Mouse (Mus musculus) midbrain, embryonic 15.5 days (tissue): ENCODE data around the gene Tas2r140. TPM values are rescaled to one million over a fixed set of nuclear protein-coding genes. Genes with fewer than 3 reads are reported as not detected.

ENCODE experiments used
- ATAC-seq: fragments of 200-750 bp; cut with Nextera tagmentation; replicated peaks from 2 replicates; pipeline ENCODE4 v1.8.0; 2017; ENCODE audit warnings: moderate TSS enrichment
- H3K27ac ChIP-seq: fragments of 300-500 bp; sonication (generic); 2 replicates; pipeline ENCODE4 v1.5.1; 2015; ENCODE audit warnings: mild to moderate bottlenecking, inconsistent platforms
- H3K27me3 ChIP-seq: fragments of 300-500 bp; sonication (generic); replicated peaks from 2 replicates; pipeline ENCODE4 v1.6.1; 2015; ENCODE audit warnings: inconsistent platforms
- H3K36me3 ChIP-seq: fragments of 300-500 bp; sonication (generic); replicated peaks from 2 replicates; pipeline ENCODE4 v1.6.1; 2015; ENCODE audit warnings: inconsistent platforms
- H3K4me1 ChIP-seq: fragments of 300-500 bp; sonication (generic); 2 replicates; pipeline ENCODE4 v1.6.1; 2015; ENCODE audit warnings: inconsistent platforms
- H3K4me2 ChIP-seq: fragments of 300-500 bp; sonication (generic); 2 replicates; pipeline ENCODE4 v1.6.1; 2015; ENCODE audit warnings: inconsistent platforms, mild to moderate bottlenecking, moderate library complexity
- H3K4me3 ChIP-seq: fragments of 300-500 bp; sonication (generic); 2 replicates; pipeline ENCODE4 v1.5.1; 2015; ENCODE audit warnings: mild to moderate bottlenecking, inconsistent platforms
- H3K9ac ChIP-seq: fragments of 300-500 bp; sonication (generic); 2 replicates; pipeline ENCODE4 v1.6.1; 2015; ENCODE audit warnings: mild to moderate bottlenecking, inconsistent platforms
- H3K9me3 ChIP-seq: fragments of 300-500 bp; sonication (generic); 2 replicates; pipeline ENCODE4 v1.6.1; 2016; ENCODE audit warnings: inconsistent platforms
- WGBS: fragments of 180-500 bp; shearing (Covaris S2); methylation state at CpG from one replicate; pipeline ENCODE4 v1.1.7; 2015; ENCODE audit warnings: mixed read lengths; 5-methylcytosine and 5-hydroxymethylcytosine counted together
- polyA plus RNA-seq: library from polyadenylated mRNA; unstranded; fragments of >200 nt; fragmentation: Nextera tagmentation; extraction: Ambion mirVana; gene quantifications from 2 replicates; pipeline ENCODE4 v1.2.1, GENCODE M21; 2015

Gene Tas2r140
- not detected in 2 replicates for polyA plus RNA-seq

- Histone ChIP-seq H3K27me3 (no peaks in the 10 kb centered on the region), H3K4me1 (no peaks in the 10 kb centered on the region), H3K9ac (no peak within 1 kb of the TSS), H3K4me3 (no peak within 1 kb of the TSS), H3K9me3 (no peaks in the 10 kb centered on the region), H3K36me3 (no peaks in the 10 kb centered on the region), H3K4me2 (no peak within 1 kb of the TSS), H3K27ac (no peak within 1 kb of the TSS)
- no peak for ATAC-seq
Measured at GRCm38 (mm10) chr6:133055716-133056115, at the start of gene Tas2r140. Tas2r140 (minus strand) TSS chr6:133055816.

- peak within 1 kb of the TSS; percentile 56 for H3K4me2 ChIP-seq
- peaks cover 15% of the 10 kb centered on the region for H3K4me1 ChIP-seq
- no peak for ATAC-seq
Measured at GRCm38 (mm10) chr6:133104609-133104921, 48.9 kb upstream of the Tas2r140 start, which contains the start of gene Smim10l1. Smim10l1 (plus strand) TSS chr6:133104909.

GRCm38 (mm10) chr6:133102430-133102829 is 46.8 kb upstream of the Tas2r140 start:
- H3K36me3 ChIP-seq: no peaks in the 10 kb centered on the region
- H3K4me1 ChIP-seq: peaks cover 13% of the 10 kb centered on the region
- no peaks in the 10 kb centered on the region for H3K9me3 ChIP-seq
- no peak overlapping the region for H3K4me2 ChIP-seq
- ATAC-seq: no peak
- WGBS: 59% methylated on average over 1 of the region's 1 CpGs
- H3K27me3 ChIP-seq: no peaks in the 10 kb centered on the region
- H3K9ac ChIP-seq: no peak overlapping the region
- no peak overlapping the region for H3K4me3 ChIP-seq
- H3K27ac ChIP-seq: no peak overlapping the region

More at GRCm38 (mm10) chr6:133104609-133104921, 48.9 kb upstream of the Tas2r140 start, which contains the start of gene Smim10l1:
- peak within 1 kb of the TSS; percentile 59 for H3K4me3 ChIP-seq
- H3K27ac ChIP-seq: peak within 1 kb of the TSS; percentile 97
- no peaks in the 10 kb centered on the region for H3K27me3 ChIP-seq
- H3K36me3 ChIP-seq: no peaks in the 10 kb centered on the region
- peak within 1 kb of the TSS; percentile 80 for H3K9ac ChIP-seq
- H3K9me3 ChIP-seq: no peaks in the 10 kb centered on the region

GRCm38 (mm10) chr6:133092226-133092625 is 36.6 kb upstream of the Tas2r140 start:
- Histone ChIP-seq H3K27ac (no peak overlapping the region), H3K9me3 (no peaks in the 10 kb centered on the region), H3K36me3 (no peaks in the 10 kb centered on the region), H3K4me1 (no peaks in the 10 kb centered on the region), H3K4me2 (no peak overlapping the region), H3K9ac (no peak overlapping the region), H3K4me3 (no peak overlapping the region), H3K27me3 (no peaks in the 10 kb centered on the region)
- ATAC-seq: no peak
- 77% methylated on average over 8 of the region's 8 CpGs for WGBS

GRCm38 (mm10) chr6:133037001-133037400 is 18.6 kb downstream of the Tas2r140 start, which contains the start of gene Tas2r103:
Tas2r103 (minus strand) TSS chr6:133037101.
- Histone ChIP-seq H3K27me3 (no peaks in the 10 kb centered on the region), H3K9ac (no peak within 1 kb of the TSS), H3K9me3 (no peaks in the 10 kb centered on the region), H3K4me1 (no peaks in the 10 kb centered on the region), H3K4me3 (no peak within 1 kb of the TSS), H3K4me2 (no peak within 1 kb of the TSS), H3K36me3 (no peaks in the 10 kb centered on the region), H3K27ac (no peak within 1 kb of the TSS)
- 83% methylated on average over 2 of the region's 2 CpGs for WGBS
- ATAC-seq: no peak

Other genes starting within 250 kb of the Tas2r140 start
- not detected in 2 replicates for gene Tas2r123, start 208.7 kb downstream of the Tas2r140 start, polyA plus RNA-seq
- gene Tas2r116, start 200.4 kb downstream of the Tas2r140 start, polyA plus RNA-seq: not detected in 2 replicates
- not detected in 2 replicates for gene Tas2r110, start 187.8 kb downstream of the Tas2r140 start, polyA plus RNA-seq
- not detected in 2 replicates for gene Tas2r113, start 162.8 kb downstream of the Tas2r140 start, polyA plus RNA-seq
- gene Tas2r125, start 146.2 kb downstream of the Tas2r140 start, polyA plus RNA-seq: not detected in 2 replicates
- not detected in 2 replicates for gene Tas2r129, start 104.7 kb downstream of the Tas2r140 start, polyA plus RNA-seq
- not detected in 2 replicates for gene Tas2r131, start 97.9 kb downstream of the Tas2r140 start, polyA plus RNA-seq
- gene Tas2r109, start 74.9 kb downstream of the Tas2r140 start, polyA plus RNA-seq: not detected in 2 replicates
- gene Tas2r103, start 18.7 kb downstream of the Tas2r140 start, polyA plus RNA-seq: not detected in 2 replicates
- gene Smim10l1, start 49.1 kb upstream of the Tas2r140 start, polyA plus RNA-seq: 109 and 123 TPM in 2 replicates
- gene 5530400C23Rik, start 236.4 kb upstream of the Tas2r140 start, polyA plus RNA-seq: not detected in 2 replicates